Mouse (Mus musculus) stomach, postnatal 0 days (tissue): ENCODE measurements around the gene Cnbp. TPM values are rescaled to one million over a fixed set of nuclear protein-coding genes. Genes with fewer than 3 reads are reported as not detected.
A peak's percentile ranks its signal among the peaks of the same experiment; 100 is the strongest.

ENCODE experiments used
- ATAC-seq: fragments of 200-750 bp; cut with Nextera tagmentation; 2 replicates; pipeline ENCODE4 v1.8.0; 2017; ENCODE audit not compliant: low FRiP score, low TSS enrichment
- DNase-seq: peaks from one replicate; pipeline ENCODE4 v3.0.0-alpha.2; 2016; ENCODE audit warnings: low spot score
- H3K27ac ChIP-seq: fragments of 300-500 bp; sonication (generic); replicated peaks from 2 replicates; pipeline ENCODE4 v1.5.1; 2014; ENCODE audit warnings: mild to moderate bottlenecking, control low read depth
- H3K27me3 ChIP-seq: fragments of 300-500 bp; sonication (generic); 2 replicates; pipeline ENCODE4 v1.6.1; 2014; ENCODE audit warnings: low read length; ENCODE audit not compliant: control insufficient read depth, insufficient read depth
- H3K36me3 ChIP-seq: fragments of 300-500 bp; sonication (generic); 2 replicates; pipeline ENCODE4 v1.6.1; 2014; ENCODE audit warnings: low read length, mixed read lengths; ENCODE audit not compliant: control insufficient read depth, insufficient read depth
- H3K4me1 ChIP-seq: fragments of 300-500 bp; sonication (generic); replicated peaks from 2 replicates; pipeline ENCODE4 v1.6.1; 2014; ENCODE audit warnings: antibody characterized with exemption; ENCODE audit not compliant: control insufficient read depth, insufficient read depth
- H3K4me2 ChIP-seq: fragments of 300-500 bp; sonication (generic); replicated peaks from 2 replicates; pipeline ENCODE4 v1.6.1; 2014; ENCODE audit warnings: low read depth, mild to moderate bottlenecking, control low read depth, moderate library complexity
- H3K4me3 ChIP-seq: fragments of 300-500 bp; sonication (generic); 2 replicates; pipeline ENCODE4 v1.5.1; 2014; ENCODE audit warnings: low read depth, low read length, control low read depth
- H3K9ac ChIP-seq: fragments of 300-500 bp; sonication (generic); 2 replicates; pipeline ENCODE4 v1.6.1; 2014; ENCODE audit warnings: mild to moderate bottlenecking, low read length, control low read depth, mixed read lengths
- H3K9me3 ChIP-seq: fragments of 300-500 bp; sonication (generic); 2 replicates; pipeline ENCODE4 v1.6.1; 2016; ENCODE audit warnings: low read length; ENCODE audit not compliant: control insufficient read depth
- CTCF ChIP-seq: IDR thresholded peaks from 2 replicates; pipeline ENCODE4 v1.5.1; 2016; ENCODE audit warnings: antibody characterized with exemption, low read depth, mild to moderate bottlenecking, moderate library complexity
- EP300 ChIP-seq: optimal IDR thresholded peaks from 2 replicates; pipeline ENCODE3; 2016; ENCODE audit warnings: antibody characterized with exemption
- WGBS: fragments of 180-500 bp; shearing (Covaris S2); extraction: QIAGEN DNeasy Blood & Tissue Kit; methylation state at CpG from one replicate; pipeline ENCODE4 v1.1.7; 2014; 5-methylcytosine and 5-hydroxymethylcytosine counted together
- polyA plus RNA-seq: library from polyadenylated mRNA; unstranded; fragments of >200 nt; fragmentation: Nextera tagmentation; extraction: Ambion mirVana; gene quantifications from 2 replicates; pipeline ENCODE4 v1.2.1, GENCODE M21; 2015

Gene Cnbp
- polyA plus RNA-seq, 1 experiment from 2014 or later, result 754 TPM

GRCm38 (mm10) chr6:87793821-87794510 lies 56.9 kb downstream of the Cnbp start:
- DNase-seq, result peak; percentile 11
- Histone ChIP-seq H3K9me3 (no peaks in the 10 kb centered on the region), H3K27ac (no peak overlapping the region), H3K9ac (no peak overlapping the region), H3K4me1 (peaks cover 2% of the 10 kb centered on the region; the same call in 1 of the 2 replicates), H3K27me3 (no peaks in the 10 kb centered on the region), H3K4me3 (no peak overlapping the region), H3K4me2 (no peak overlapping the region), H3K36me3 (no peaks in the 10 kb centered on the region)
- ATAC-seq, result no peak
- no peak for TF ChIP-seq EP300
- TF ChIP-seq CTCF, result no peak
- 89% methylated on average over 10 of the region's 10 CpGs for WGBS

Other genes with a start within 250 kb of the Cnbp start
- 8.4 and 9.8 TPM in 2 replicates for gene Aplf, start 178.9 kb downstream of the Cnbp start, polyA plus RNA-seq
- 1.1 and 1.4 TPM in 2 replicates for gene Efcc1, start 120.2 kb downstream of the Cnbp start, polyA plus RNA-seq
- 0.38 and 0.40 TPM in 2 replicates for gene Gp9, start 73.0 kb downstream of the Cnbp start, polyA plus RNA-seq
- 12.6 and 13.4 TPM in 2 replicates for gene Rab43, start 38.9 kb downstream of the Cnbp start, polyA plus RNA-seq
- gene Gm45140, start 15.3 kb downstream of the Cnbp start, polyA plus RNA-seq, result 1.3 and 1.9 TPM in 2 replicates
- 24.6 and 27.5 TPM in 2 replicates for gene Isy1, start 12.3 kb downstream of the Cnbp start, polyA plus RNA-seq
- gene Copg1, start 36.7 kb upstream of the Cnbp start, polyA plus RNA-seq, result 72.5 and 75.6 TPM in 2 replicates
- 21.3 and 21.4 TPM in 2 replicates for gene Hmces, start 62.8 kb upstream of the Cnbp start, polyA plus RNA-seq
- gene H1fx, start 130.5 kb upstream of the Cnbp start, polyA plus RNA-seq, result 17.3 and 20.0 TPM in 2 replicates
- gene Rab7, start 194.2 kb upstream of the Cnbp start, polyA plus RNA-seq, result 179 and 198 TPM in 2 replicates
- gene Rpn1, start 233.4 kb upstream of the Cnbp start, polyA plus RNA-seq, result 265 and 266 TPM in 2 replicates